7 mouse cellular contexts compared by ENCODE assay signal in the genomic region with DNA sequence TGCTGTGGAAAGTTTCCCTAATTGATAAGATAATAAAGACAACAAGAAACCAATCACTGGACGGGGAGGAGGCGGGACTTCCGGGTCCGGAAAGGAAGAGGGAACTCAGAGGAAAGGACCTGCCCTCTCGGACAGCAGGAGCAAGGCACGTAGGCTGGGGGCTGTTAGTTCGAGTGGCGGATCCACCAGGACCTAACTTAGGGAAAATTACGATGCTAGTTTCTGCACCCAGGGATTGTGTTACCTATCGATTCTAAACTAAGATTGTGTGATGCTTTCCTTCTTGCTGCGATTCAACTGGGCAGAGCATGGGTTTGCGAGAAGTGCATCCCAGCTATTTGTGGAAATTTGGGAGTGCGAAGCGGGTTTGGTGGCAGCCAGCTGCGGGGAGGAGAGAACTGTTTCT.
DNase-seq lines count a peak whose midpoint lies in the region; ATAC-seq and TF ChIP-seq lines count a peak whose summit lies in the region.

No protein-coding gene starts in this region.

- no peaks in the 10 kb centered on the region; the same call in 1 of the 2 replicates for H3K4me1 ChIP-seq in embryonic facial prominence, embryonic 10.5 days
- no peaks in the 10 kb centered on the region for H3K4me1 ChIP-seq in intestine, postnatal 0 days (replicated peaks; ENCODE audit: control insufficient read depth, insufficient read depth, low read length)
- H3K4me1 ChIP-seq in limb, embryonic 12.5 days (replicated peaks): no peaks in the 10 kb centered on the region
- 0 out of 2 replicates have a peak, but pooled peaks cover 3% of the 10 kb centered on the region for H3K4me1 ChIP-seq in midbrain, embryonic 12.5 days

- peak; percentile 82 for ATAC-seq in granulocyte monocyte progenitor cell, adult 5-6 weeks (replicated peaks; ENCODE audit: poor library complexity, severe bottlenecking)
- ATAC-seq in intestine, postnatal 0 days: peak; percentile 65
- no peak for ATAC-seq in limb, embryonic 12.5 days (ENCODE audit: insufficient number of reproducible peaks, insufficient read depth, low FRiP score, low TSS enrichment, low read depth)
- peak; percentile 83; the same call in 1 of the 2 replicates for ATAC-seq in midbrain, embryonic 12.5 days (ENCODE audit: low FRiP score, low read depth)

- peak overlapping the region; percentile 94 for H3K4me2 ChIP-seq in intestine, postnatal 0 days (replicated peaks; ENCODE audit: low read depth)
- H3K4me2 ChIP-seq in limb, embryonic 12.5 days: peak overlapping the region; percentile 87
- peak overlapping the region; percentile 93 for H3K4me2 ChIP-seq in midbrain, embryonic 12.5 days (replicated peaks)

- no peak for TF ChIP-seq CTCF in intestine, postnatal 0 days (IDR thresholded peaks at IDR 0.05; ENCODE audit: low read depth)

- H3K36me3 ChIP-seq in embryonic facial prominence, embryonic 10.5 days (replicated peaks): no peaks in the 10 kb centered on the region
- H3K36me3 ChIP-seq in intestine, postnatal 0 days (ENCODE audit: control insufficient read depth, insufficient read depth): no peaks in the 10 kb centered on the region
- H3K36me3 ChIP-seq in limb, embryonic 12.5 days: no peaks in the 10 kb centered on the region
- no peaks in the 10 kb centered on the region for H3K36me3 ChIP-seq in midbrain, embryonic 12.5 days

- peak overlapping the region; percentile 76 for H3K4me3 ChIP-seq in embryonic facial prominence, embryonic 10.5 days
- peak overlapping the region; percentile 64 for H3K4me3 ChIP-seq in intestine, postnatal 0 days (ENCODE audit: low read depth, low read length)
- peak overlapping the region; percentile 53 for H3K4me3 ChIP-seq in limb, embryonic 12.5 days (replicated peaks)
- peak overlapping the region; percentile 58 for H3K4me3 ChIP-seq in midbrain, embryonic 12.5 days

- WGBS in embryonic facial prominence, embryonic 10.5 days: 1% methylated on average over 15 of the region's 15 CpGs
- 4% methylated on average over 15 of the region's 15 CpGs for WGBS in intestine, postnatal 0 days
- WGBS in limb, embryonic 12.5 days: 1% methylated on average over 15 of the region's 15 CpGs
- under 1% methylated on average over 15 of the region's 15 CpGs for WGBS in midbrain, embryonic 12.5 days

- H3K27ac ChIP-seq in embryonic facial prominence, embryonic 10.5 days (replicated peaks): peak overlapping the region; percentile 85
- peak overlapping the region; percentile 21; the same call in 1 of the 2 replicates for H3K27ac ChIP-seq in intestine, postnatal 0 days (ENCODE audit: low read depth, low read length)
- H3K27ac ChIP-seq in limb, embryonic 12.5 days: peak overlapping the region; percentile 54; the same call in 1 of the 2 replicates
- 0 out of 2 replicates have a peak overlapping the region, but pooled peaks have one; percentile 27 for H3K27ac ChIP-seq in midbrain, embryonic 12.5 days (replicated peaks)

- H3K9me3 ChIP-seq in embryonic facial prominence, embryonic 10.5 days: no peaks in the 10 kb centered on the region
- H3K9me3 ChIP-seq in intestine, postnatal 0 days (ENCODE audit: control insufficient read depth): no peaks in the 10 kb centered on the region
- H3K9me3 ChIP-seq in limb, embryonic 12.5 days: no peaks in the 10 kb centered on the region
- H3K9me3 ChIP-seq in midbrain, embryonic 12.5 days: no peaks in the 10 kb centered on the region

- H3K9ac ChIP-seq in intestine, postnatal 0 days (ENCODE audit: low read depth, low read length): peak overlapping the region; percentile 53
- peak overlapping the region; percentile 64 for H3K9ac ChIP-seq in limb, embryonic 12.5 days (replicated peaks)
- peak overlapping the region; percentile 66 for H3K9ac ChIP-seq in midbrain, embryonic 12.5 days (replicated peaks)

- no peaks in the 10 kb centered on the region for H3K27me3 ChIP-seq in embryonic facial prominence, embryonic 10.5 days (replicated peaks; ENCODE audit: low read depth, poor library complexity, severe bottlenecking)
- H3K27me3 ChIP-seq in intestine, postnatal 0 days (replicated peaks; ENCODE audit: control insufficient read depth, insufficient read depth, low read length): no peaks in the 10 kb centered on the region
- H3K27me3 ChIP-seq in limb, embryonic 12.5 days: no peaks in the 10 kb centered on the region
- no peaks in the 10 kb centered on the region for H3K27me3 ChIP-seq in midbrain, embryonic 12.5 days

- peak; percentile 78 to 84 for DNase-seq in adrenal gland, postnatal 36 days
- peak; percentile 87 for DNase-seq in embryonic facial prominence, embryonic 10.5 days (ENCODE audit: low spot score)
- peak; percentile 52 for DNase-seq in skeletal muscle tissue, adult 2 months (ENCODE audit: low read depth, low spot score)

Comparison
In these comparisons a context has a peak if more than half of its experiments do, and no peak if none do; other contexts are left out.
1. H3K27ac ChIP-seq: peak in every context shown above with its lines; median percentile 85 in embryonic facial prominence, embryonic 10.5 days; 54 in limb, embryonic 12.5 days; 27 in midbrain, embryonic 12.5 days; 21 in intestine, postnatal 0 days.